Mouse (Mus musculus) adrenal gland (tissue): ENCODE results near the gene Pgap3.

Experiments used
- intact Hi-C: fragments of 180-260 bp; cut with DNase I; formaldehyde crosslinking; loops from one replicate; pipeline ENCODE4 v1.15.1; 2025
- long read RNA-seq, 2 experiments: library from polyadenylated mRNA; unstranded; transcript quantifications; one replicate each; pipeline ENCODE4 v2.0.0; 2020; ENCODE audit warnings: borderline replicate concordance in 1 of 2; ENCODE audit not compliant: insufficient replicate concordance in 1 of 2

Pgap3 gene
- long read RNA-seq, experiment 1, result 0 reads
- long read RNA-seq, experiment 2, partial matches to known transcripts, result 0 of 1 reads
- long read RNA-seq, experiment 2, other reads (novel, unspliced or antisense), result 0 of 1 reads

- intact Hi-C loops, result no loop called here
These were observed at the start of gene Pgap3 for GRCm38 (mm10) chr11:98400161-98400726. Gene Pgap3, minus strand, starts transcription at chr11:98400490.

GRCm38 (mm10) chr11:98449419-98449818 is 49.1 kb upstream of the Pgap3 start:
- intact Hi-C loops, result no loop called here

GRCm38 (mm10) chr11:98448191-98448790 is 48.0 kb upstream of the Pgap3 start:
- intact Hi-C loops, result no loop called here

DNA sequence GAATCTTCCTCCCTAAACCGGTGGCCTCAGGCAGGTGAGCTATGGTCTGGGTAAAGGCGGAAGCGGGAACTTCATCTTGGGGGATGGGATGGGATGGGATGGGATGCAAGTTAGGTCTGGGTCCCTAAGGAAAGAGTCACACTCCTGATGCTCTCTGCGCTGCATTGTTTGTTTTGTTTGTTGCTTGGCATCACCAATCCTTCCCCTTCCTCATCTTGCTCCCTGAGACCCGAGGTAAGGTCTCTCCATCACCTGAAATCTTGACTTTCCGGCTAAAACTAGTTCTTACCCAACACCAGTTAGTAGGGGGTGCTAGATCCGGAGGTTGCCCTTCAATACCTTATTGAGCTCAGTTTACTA is 47.2 kb upstream of the Pgap3 start:
- intact Hi-C loops, result no loop called here

- intact Hi-C loops, result no loop called here
These were observed 46.5 kb upstream of the Pgap3 start for GRCm38 (mm10) chr11:98446562-98447474.

DNA sequence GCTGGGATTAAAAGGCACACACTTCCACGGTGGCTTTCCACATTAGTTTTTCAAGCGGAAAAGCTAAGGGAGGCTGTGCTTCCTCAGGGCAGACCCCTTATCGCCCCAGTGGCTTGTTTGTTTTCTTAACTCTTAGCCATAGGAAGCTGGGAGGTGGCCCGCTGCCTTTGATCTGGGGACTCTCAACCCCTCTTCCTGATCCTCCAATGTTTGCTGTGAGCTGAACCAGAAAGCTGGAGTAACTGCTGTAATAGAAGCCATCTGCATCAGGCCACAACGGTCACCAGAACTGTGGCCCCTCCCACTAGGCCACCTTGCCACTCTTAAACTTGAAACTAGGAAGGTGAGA is 45.9 kb upstream of the Pgap3 start, which contains the start of gene Grb7:
Gene Grb7, plus strand, starts transcription at position 182 of the 349 bp plus-strand sequence.
- intact Hi-C loops, result no loop called here

GRCm38 (mm10) chr11:98445679-98446078 is 45.4 kb upstream of the Pgap3 start:
- intact Hi-C loops, result no loop called here

DNA sequence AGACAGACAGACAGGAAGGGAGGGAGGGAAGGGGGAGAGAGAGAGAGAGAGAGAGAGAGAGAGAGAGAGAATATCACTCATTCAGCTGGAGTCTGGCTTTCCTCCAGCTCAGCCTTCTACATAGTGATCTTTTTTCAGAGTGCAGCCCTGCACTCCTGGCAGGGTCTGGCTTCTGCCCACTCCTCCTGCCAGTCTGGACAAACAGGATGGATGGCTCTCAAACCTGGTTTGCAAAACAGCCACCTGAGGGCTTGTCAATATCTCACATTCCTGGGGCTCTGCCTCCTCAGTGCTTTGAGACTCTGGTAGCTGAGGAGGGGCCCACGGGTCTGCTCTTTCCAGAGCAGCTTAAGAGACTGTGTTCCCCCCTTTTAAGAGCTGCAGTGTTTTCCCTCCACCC is 44.9 kb upstream of the Pgap3 start:
- intact Hi-C loops, result no loop called here

DNA sequence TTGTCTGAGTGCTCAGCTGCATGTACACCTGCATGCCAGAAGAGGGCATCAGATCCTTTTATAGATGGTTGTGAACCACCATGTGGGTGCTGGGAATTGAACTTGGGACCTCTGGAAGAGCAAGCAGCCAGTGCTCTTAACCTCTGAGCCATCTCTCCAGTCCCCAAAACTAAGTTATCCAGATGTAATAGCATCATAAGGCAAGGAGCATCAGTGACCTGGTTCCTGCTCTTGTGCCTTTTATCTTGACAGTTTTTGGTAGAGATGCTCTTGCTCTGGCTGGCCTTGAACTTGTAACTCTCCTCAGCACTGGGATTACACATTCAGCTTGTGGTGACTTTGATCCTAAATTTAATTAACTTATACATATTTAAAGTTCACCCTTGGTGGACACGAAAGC is 43.4 kb upstream of the Pgap3 start:
- intact Hi-C loops, result no loop called here

DNA sequence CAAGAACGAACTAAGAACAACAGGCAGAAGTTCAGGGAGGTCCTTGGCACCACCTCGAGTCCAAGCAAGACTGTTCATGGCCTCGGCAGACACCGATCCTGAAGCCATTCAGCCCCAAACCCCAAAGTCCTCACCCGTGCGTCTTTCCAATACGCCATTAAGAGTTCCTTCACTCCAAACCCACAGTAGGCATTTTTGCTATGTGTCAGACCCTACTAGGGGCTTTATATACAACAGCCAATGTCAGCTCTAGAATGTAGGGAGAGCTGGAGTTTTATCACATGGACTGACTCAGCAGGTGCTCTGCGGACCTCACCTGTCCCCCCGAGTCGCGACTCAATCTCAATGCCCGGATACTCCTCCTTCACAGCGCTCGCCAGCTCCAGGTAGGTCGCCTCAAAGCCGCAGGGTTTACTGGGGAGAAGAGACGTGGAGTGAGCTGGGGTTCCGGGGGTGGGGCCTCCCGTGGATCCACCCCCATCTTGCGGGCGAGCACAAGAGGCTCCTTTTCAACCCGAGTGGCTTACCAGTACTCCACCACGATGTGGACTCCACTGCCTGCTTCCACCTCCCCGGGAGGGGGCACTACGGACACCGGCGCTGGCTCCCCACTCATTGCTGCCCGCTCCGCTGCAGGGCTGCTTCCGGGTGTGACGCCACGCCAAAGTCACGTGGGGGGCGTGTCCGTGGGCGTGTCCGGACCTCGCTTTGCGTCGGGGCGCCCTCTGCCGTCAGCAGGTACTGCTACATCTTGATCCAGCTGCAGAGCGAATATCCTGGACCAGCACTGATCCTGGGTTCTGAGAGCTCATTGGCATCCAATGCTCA is 38.3 kb upstream of the Pgap3 start, which contains the start of gene Mien1:
Gene Mien1, minus strand, starts transcription at position 661 of the 828 bp plus-strand sequence.
- intact Hi-C loops, result no loop called here

GRCm38 (mm10) chr11:98437441-98437840 is 37.2 kb upstream of the Pgap3 start:
- intact Hi-C loops, result loop anchor here (2.0 kb wide), 1 partner anchor 25 kb away; the partner anchor contains the start of gene Erbb2

DNA sequence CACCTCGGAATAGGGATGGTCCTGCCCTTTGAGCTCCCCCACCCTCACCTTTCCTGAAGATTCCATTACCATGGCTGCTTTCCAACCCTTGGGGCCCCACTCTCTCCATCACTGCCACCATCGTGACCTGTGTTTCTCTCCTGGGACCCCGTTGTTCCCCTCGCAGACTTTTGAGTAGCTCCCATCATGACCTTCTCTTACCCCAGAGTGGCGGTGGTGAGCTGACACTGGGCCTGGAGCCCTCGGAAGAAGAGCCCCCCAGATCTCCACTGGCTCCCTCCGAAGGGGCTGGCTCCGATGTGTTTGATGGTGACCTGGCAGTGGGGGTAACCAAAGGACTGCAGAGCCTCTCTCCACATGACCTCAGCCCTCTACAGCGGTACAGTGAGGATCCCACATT is 35.4 kb upstream of the Pgap3 start:
- intact Hi-C loops, result loop anchor here (2.0 kb wide), 1 partner anchor 23 kb away; the partner anchor contains the start of gene Erbb2

DNA sequence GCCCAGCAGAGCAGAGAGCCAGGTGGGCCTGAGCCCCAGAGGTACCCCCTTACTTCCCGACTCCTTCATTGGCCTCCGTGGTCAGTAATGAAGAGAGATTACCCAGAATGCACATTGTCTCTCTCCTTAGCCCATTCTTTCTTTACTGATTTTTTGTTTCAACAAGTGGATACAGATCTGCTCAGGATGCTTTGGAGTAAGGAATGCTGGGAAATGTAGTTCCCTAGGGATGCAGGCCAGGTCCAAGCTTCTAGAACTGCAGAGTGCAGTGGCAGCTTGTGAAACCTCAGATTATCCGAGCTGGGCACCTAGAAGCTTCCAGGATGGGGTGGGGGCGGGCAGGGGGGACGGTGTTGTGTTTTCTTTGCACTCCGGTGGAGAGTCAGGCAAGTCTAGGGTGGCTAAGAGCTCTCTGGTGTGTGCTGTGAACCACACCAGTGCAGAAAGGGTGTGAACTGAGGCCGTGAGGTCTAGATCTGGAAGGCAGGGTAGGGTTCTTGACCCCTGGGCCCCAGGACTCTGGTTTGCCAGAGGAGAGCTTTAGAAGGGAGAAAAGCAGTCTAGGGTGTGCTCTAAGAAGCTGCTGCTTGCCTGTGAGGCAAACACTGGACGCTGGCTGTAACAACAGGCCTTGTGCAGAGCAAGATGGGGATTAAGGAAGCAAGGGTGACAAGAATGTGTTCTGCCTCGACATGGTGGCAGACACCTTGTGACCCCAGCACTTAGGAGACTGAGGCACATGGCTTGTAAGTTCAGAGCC is 31.6 kb upstream of the Pgap3 start:
- intact Hi-C loops, result no loop called here

DNA sequence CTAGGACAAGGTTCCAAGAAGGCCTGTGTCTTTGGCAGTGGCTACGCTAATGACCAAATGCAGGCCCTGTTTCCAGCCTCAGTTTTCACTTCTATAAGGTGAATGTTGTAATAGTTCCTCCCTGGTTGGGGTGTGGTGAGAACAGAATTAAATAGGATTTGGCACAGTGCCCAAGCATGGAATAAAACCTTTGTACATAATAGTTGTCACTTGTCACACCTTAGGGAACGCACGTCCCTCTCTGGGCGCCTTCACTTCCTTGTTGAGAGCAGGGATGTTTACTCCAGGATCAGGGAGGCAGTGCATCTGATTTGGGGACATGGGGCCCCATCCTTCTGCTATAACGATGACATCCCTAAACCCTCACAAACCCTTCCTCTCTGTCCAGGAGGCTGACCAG is 28.1 kb upstream of the Pgap3 start:
- intact Hi-C loops, result no loop called here

GRCm38 (mm10) chr11:98426592-98426991 is 26.3 kb upstream of the Pgap3 start:
- intact Hi-C loops, result no loop called here

- intact Hi-C loops, result no loop called here
These were observed 18.8 kb upstream of the Pgap3 start for GRCm38 (mm10) chr11:98418939-98419547.

GRCm38 (mm10) chr11:98418273-98418672 is 18.0 kb upstream of the Pgap3 start:
- intact Hi-C loops, result no loop called here

GRCm38 (mm10) chr11:98417074-98417473 is 16.8 kb upstream of the Pgap3 start:
- intact Hi-C loops, result no loop called here

DNA sequence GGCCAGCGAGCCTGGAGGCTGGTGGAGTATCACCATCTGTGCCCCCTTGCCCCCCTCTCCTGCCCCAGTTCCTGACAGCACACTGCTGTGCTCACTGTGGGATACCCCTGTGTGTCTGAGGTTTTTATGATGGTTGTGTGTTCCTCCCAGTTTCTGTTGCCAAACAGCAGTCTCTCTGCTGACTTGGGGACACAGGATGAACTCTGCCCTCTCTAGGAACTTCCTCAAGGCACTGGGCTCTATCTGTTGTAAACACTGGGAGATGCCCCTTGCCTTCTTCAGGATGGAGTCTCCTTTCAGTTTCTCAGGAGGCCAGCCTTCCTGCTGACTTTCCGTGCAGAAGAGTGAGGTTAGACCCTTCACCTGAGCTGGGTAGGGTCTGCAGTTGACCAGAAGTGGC is 13.9 kb upstream of the Pgap3 start:
- intact Hi-C loops, result no loop called here

- intact Hi-C loops, result loop anchor here (2.0 kb wide), 1 partner anchor 23 kb away; no protein-coding TSS in a partner anchor
These were observed 13.4 kb upstream of the Pgap3 start for GRCm38 (mm10) chr11:98413731-98414130.
